Mouse (Mus musculus): ENCODE results near the gene Mapk8ip1. TPM values are rescaled to one million over a fixed set of nuclear protein-coding genes. Genes with fewer than 3 reads are reported as not detected.

The Mapk8ip1 gene
- polyA plus RNA-seq, 1 experiment from 2014 or later = 58.3 TPM

DNA sequence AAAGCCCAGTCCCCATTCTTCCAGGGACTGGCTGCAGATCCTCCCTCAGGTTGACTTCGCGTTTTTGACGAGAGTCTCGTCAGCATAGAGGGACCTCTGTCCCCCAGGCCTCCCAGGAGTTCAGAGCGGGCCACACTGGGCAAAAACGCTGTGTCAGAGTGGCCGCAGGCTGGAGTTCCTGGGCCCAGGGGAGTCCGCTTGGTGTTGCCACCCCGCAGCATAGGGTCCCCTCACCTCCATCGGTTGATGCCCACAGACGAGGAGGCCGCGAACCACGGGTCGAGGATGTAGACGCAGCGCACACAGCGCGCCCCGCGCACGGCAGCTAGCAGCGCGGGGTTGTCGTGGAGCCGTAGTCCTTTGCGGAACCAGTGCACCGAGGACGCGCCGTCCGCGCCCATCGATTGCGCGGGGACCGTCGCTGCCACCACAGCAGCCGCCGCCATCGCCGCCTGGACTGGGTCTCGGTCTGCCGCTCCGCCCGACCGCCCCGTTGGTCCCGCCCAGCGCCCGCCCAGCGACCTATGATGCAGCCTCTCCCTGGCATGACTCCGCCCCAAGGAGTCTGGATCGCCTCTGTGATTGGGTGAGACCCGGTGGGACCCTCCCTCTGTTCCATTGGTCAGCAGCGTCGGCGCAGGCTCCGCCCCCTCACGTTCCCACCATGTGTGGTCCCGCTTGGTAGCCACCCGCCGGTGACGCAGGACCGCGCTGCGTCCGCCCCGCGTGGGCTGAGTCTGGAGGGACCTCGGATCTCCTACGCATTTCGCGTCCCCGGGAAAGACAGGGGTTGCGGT is 32.7 kb upstream of the Mapk8ip1 start, which contains the start of gene Cry2:
Gene Cry2 (minus strand): TSS at position 466 of the 797 bp plus-strand sequence.
- under 1% methylated on average over 76 of the region's 76 CpGs for WGBS
- peaks cover 7% of the 10 kb centered on the region; the same call in 1 of the 2 replicates for H3K27me3 ChIP-seq (ENCODE audit: low read depth, poor library complexity, severe bottlenecking)
- H3K4me3 ChIP-seq = peak within 1 kb of the TSS; percentile 78
- peaks cover 64% of the 10 kb centered on the region for H3K4me1 ChIP-seq
- H3K9me3 ChIP-seq (replicated peaks) = no peaks in the 10 kb centered on the region
- H3K27ac ChIP-seq (replicated peaks) = peak within 1 kb of the TSS; percentile 88
- DNase-seq (ENCODE audit: low spot score) = peak; percentile 99
- no peaks in the 10 kb centered on the region for H3K36me3 ChIP-seq

- 52% methylated on average over 17 of the region's 17 CpGs for WGBS
- Histone ChIP-seq H3K36me3 (no peaks in the 10 kb centered on the region), H3K27ac (replicated peaks) (peak overlapping the region; percentile 88), H3K4me1 (peaks cover 73% of the 10 kb centered on the region), H3K9me3 (replicated peaks) (no peaks in the 10 kb centered on the region), H3K27me3 (ENCODE audit: low read depth, poor library complexity, severe bottlenecking) (peaks cover 7% of the 10 kb centered on the region; the same call in 1 of the 2 replicates), H3K4me3 (peak overlapping the region; percentile 78)
- DNase-seq (ENCODE audit: low spot score) = no peak
Observed at GRCm38 (mm10) chr2:92432299-92433295, 31.5 kb upstream of the Mapk8ip1 start.

GRCm38 (mm10) chr2:92431611-92432179 is 30.6 kb upstream of the Mapk8ip1 start:
- Histone ChIP-seq H3K36me3 (peaks cover under 1% of the 10 kb centered on the region), H3K4me1 (peaks cover 79% of the 10 kb centered on the region), H3K4me3 (peak overlapping the region; percentile 78), H3K27me3 (ENCODE audit: low read depth, poor library complexity, severe bottlenecking) (peaks cover 7% of the 10 kb centered on the region; the same call in 1 of the 2 replicates), H3K9me3 (replicated peaks) (no peaks in the 10 kb centered on the region), H3K27ac (replicated peaks) (peak overlapping the region; percentile 76)
- no peak for DNase-seq (ENCODE audit: low spot score)
- 37% methylated on average over 11 of the region's 11 CpGs for WGBS

- peak; percentile 35 for DNase-seq (ENCODE audit: low spot score)
- Histone ChIP-seq H3K4me1 (peaks cover 87% of the 10 kb centered on the region), H3K4me3 (peak overlapping the region; percentile 78), H3K27me3 (ENCODE audit: low read depth, poor library complexity, severe bottlenecking) (peaks cover 7% of the 10 kb centered on the region; the same call in 1 of the 2 replicates), H3K27ac (replicated peaks) (peak overlapping the region; percentile 76), H3K36me3 (peaks cover 9% of the 10 kb centered on the region), H3K9me3 (replicated peaks) (no peaks in the 10 kb centered on the region)
- WGBS = 67% methylated on average over 21 of the region's 21 CpGs
Observed at GRCm38 (mm10) chr2:92430723-92431541, 29.9 kb upstream of the Mapk8ip1 start.

DNA sequence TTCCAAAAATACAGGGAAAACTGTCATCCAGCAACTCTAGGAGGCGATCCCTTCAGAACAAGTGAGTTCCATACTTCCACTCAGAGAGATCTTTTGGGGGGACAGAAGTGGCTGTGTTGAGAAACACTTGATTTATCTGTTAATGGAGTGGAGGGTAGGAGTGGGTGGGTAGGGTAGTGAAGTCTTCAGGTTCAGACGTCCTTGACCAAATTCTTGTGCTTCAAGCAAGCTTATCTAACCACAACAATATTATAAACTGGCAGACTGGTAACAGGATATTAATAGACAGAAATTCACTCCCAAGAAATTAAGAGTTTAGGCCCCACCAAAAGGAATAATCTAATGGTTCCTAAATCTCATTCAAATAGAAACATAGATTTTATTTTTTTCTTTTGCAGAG is 29.0 kb upstream of the Mapk8ip1 start:
- H3K4me1 ChIP-seq = peaks cover 95% of the 10 kb centered on the region
- WGBS = 90% methylated on average over 2 of the region's 2 CpGs

DNA sequence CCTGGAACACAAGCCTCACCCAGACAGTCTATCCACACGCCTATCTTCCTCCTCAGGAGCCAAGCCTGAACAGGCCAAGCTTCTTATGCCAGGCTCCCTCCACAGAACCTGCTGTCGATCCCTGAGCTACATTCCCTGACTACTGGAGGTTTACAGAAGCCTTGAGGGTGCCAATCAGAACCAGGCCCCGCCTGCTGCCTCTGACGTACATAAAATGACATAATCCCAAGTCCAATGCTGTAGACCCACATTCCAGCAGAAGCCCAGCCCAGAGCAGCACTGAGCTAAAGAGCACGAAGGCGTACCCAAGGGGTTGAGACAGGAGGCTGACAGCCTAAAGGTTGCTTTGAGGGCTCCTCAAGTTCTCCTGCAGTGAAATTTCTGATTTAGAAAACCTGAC is 26.8 kb upstream of the Mapk8ip1 start:
- Histone ChIP-seq H3K27ac (replicated peaks) (peak overlapping the region; percentile 92), H3K27me3 (ENCODE audit: low read depth, poor library complexity, severe bottlenecking) (no peaks in the 10 kb centered on the region), H3K9me3 (replicated peaks) (no peaks in the 10 kb centered on the region), H3K4me3 (no peak overlapping the region), H3K4me1 (peaks cover 98% of the 10 kb centered on the region), H3K36me3 (peaks cover 34% of the 10 kb centered on the region)
- WGBS = 73% methylated on average over 6 of the region's 6 CpGs
- no peak for DNase-seq (ENCODE audit: low spot score)

More for the DNA sequence above, 29.0 kb upstream of the Mapk8ip1 start:
- DNase-seq (ENCODE audit: low spot score) = no peak
- Histone ChIP-seq H3K4me3 (no peak overlapping the region), H3K9me3 (replicated peaks) (no peaks in the 10 kb centered on the region), H3K36me3 (peaks cover 14% of the 10 kb centered on the region), H3K27ac (replicated peaks) (peak overlapping the region; percentile 61), H3K27me3 (ENCODE audit: low read depth, poor library complexity, severe bottlenecking) (peaks cover 4% of the 10 kb centered on the region; the same call in 1 of the 2 replicates)

DNA sequence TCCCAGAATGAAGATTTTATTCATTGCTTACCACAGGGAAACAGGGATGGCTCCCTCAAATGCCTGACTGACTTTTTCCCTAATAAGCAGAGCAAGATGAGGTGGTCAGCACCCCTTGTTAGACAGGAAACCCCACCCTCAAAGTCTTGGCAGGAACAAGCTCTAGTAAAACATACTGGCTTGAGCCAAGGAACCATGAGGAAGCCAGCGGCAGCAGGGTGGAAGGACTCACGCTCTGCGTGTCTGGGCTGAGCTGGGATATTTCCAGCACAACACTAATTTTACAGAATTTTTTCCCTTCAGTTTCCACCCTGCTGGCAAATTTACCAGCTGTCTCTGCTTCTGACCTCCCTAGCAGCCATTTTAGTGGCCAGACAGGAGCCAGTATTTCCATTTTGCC is 25.4 kb upstream of the Mapk8ip1 start:
- Histone ChIP-seq H3K4me3 (no peak overlapping the region), H3K4me1 (peaks cover 88% of the 10 kb centered on the region), H3K27me3 (ENCODE audit: low read depth, poor library complexity, severe bottlenecking) (no peaks in the 10 kb centered on the region), H3K36me3 (peaks cover 48% of the 10 kb centered on the region), H3K27ac (replicated peaks) (peak overlapping the region; percentile 92), H3K9me3 (replicated peaks) (no peaks in the 10 kb centered on the region)
- DNase-seq (ENCODE audit: low spot score) = no peak
- WGBS = 92% methylated on average over 3 of the region's 3 CpGs

DNA sequence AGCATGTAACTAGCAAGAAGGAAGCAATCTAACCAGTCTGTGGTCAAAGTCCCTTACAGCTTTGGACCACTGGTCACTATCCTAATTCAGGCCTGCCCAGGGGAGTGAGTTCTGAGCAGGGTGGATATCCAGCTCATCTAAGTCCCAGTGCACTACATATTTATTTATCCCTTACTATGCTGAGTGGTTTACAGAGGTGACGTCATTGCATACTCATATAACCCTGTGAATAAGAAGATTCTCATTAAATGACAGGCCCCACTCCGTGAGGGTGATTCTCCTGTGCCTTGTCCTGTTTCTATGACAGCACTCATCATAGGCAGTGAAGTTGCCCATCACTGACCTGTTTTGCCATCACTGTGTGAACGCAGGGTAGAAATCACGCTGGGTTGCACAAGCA is 24.3 kb upstream of the Mapk8ip1 start:
- no peaks in the 10 kb centered on the region for H3K9me3 ChIP-seq (replicated peaks)
- DNase-seq (ENCODE audit: low spot score) = no peak
- 80% methylated on average over 4 of the region's 4 CpGs for WGBS

DNA sequence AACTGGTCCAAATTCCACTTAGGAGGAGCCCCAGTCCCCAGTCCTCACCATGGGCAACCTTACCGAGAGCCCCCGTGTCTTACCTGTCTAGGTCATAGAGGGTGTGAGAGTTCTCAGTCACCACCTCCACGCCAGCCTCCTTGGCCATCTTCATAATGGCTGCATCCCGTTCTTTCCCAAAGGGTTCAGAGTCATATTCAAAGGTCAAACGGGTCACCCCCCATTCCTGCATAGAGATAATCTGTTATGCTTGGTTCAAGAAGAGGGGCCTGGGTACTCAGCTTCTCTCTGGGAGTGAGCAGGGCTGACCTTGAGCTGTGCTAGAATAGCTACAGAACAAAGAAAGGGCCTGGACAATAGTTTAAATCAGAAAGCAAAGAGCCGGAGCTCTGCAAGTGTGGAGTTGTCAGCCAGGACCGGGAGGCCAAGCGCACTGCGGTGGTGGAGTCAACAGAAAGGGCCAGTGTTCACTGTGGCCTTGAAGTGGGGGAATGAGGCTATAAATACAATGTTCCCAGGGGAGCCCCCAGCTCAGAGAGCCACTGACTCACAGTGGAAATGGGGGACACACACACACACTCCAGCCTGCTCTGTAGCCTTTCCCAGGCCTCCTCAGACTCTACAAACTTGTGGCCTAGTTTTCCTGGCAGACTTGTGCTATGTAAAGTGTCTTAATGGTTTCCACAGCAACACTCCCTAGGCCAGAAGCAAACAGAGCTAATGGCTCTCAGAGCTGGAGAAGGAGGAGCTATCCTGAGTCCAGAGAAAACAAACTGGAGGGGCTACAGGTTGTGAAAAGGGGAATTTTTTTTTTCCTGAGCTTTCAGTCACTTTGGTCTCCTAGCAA is 23.6 kb upstream of the Mapk8ip1 start:
- H3K27ac ChIP-seq (replicated peaks) = peak overlapping the region; percentile 92
- H3K9me3 ChIP-seq (replicated peaks) = no peaks in the 10 kb centered on the region
- H3K27me3 ChIP-seq (ENCODE audit: low read depth, poor library complexity, severe bottlenecking) = no peaks in the 10 kb centered on the region
- DNase-seq (ENCODE audit: low spot score) = peak; percentile 59
- WGBS = 45% methylated on average over 9 of the region's 9 CpGs
- H3K4me3 ChIP-seq = peak overlapping the region; percentile 34
- H3K4me1 ChIP-seq = peaks cover 70% of the 10 kb centered on the region
- peaks cover 66% of the 10 kb centered on the region for H3K36me3 ChIP-seq

More for the DNA sequence above, 24.3 kb upstream of the Mapk8ip1 start:
- peak overlapping the region; percentile 34; the same call in 1 of the 2 replicates for H3K4me3 ChIP-seq
- no peaks in the 10 kb centered on the region for H3K27me3 ChIP-seq (ENCODE audit: low read depth, poor library complexity, severe bottlenecking)
- peaks cover 77% of the 10 kb centered on the region for H3K4me1 ChIP-seq
- H3K36me3 ChIP-seq = peaks cover 59% of the 10 kb centered on the region
- peak overlapping the region; percentile 92 for H3K27ac ChIP-seq (replicated peaks)

GRCm38 (mm10) chr2:92423702-92424461 is 22.8 kb upstream of the Mapk8ip1 start:
- peak; percentile 40 for DNase-seq (ENCODE audit: low spot score)
- H3K36me3 ChIP-seq = peaks cover 74% of the 10 kb centered on the region
- no peaks in the 10 kb centered on the region for H3K27me3 ChIP-seq (ENCODE audit: low read depth, poor library complexity, severe bottlenecking)
- H3K4me1 ChIP-seq = peaks cover 64% of the 10 kb centered on the region
- peak overlapping the region; percentile 92 for H3K27ac ChIP-seq (replicated peaks)
- no peaks in the 10 kb centered on the region for H3K9me3 ChIP-seq (replicated peaks)
- peak overlapping the region; percentile 34 for H3K4me3 ChIP-seq
- 74% methylated on average over 9 of the region's 9 CpGs for WGBS
